Comparison of ENCODE assay signal across 21 mouse cellular contexts in the genomic region with DNA sequence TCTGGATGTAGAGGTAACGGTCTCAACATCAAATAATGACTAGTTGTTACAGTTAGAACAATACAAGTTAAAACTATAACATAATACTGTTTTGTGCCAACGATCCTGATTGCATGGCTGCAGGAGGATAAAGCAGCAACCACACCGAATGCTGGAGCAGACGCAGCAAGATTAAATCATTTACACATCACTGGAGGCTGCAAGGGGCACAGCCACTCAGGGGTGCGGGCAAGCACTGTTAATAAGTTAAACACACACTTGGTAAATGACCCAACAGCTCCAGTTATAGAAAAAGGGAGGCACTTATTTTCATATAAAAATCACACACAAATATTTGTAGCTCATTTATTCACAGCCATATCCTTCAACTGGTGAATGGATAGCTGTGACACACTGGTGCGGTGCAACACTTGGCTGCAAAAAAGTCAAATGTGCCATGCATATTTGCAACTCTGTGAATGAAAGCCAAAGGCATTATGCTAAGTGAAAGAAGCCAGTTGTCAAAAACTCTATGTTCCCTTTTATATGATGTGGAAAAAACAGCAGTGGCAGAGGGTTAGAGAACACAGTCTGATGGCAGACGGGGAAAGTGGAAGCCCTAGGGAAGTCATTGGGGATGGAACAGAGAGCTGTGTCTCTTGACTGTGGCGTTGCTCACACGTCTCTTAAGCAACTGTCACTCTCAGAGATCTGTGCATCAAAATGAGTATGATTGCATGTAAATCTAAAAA. TPM values are rescaled to one million over a fixed set of nuclear protein-coding genes. Genes with fewer than 3 reads are reported as not detected.
A peak's percentile ranks its signal among the peaks of the same experiment; 100 is the strongest.
DNase-seq lines count a peak whose midpoint lies in the region; ATAC-seq and TF ChIP-seq lines count a peak whose summit lies in the region.
"Had no signal": no experiment of that assay in that cellular context is flagged by ENCODE, and none has a peak within 500 bp of the region (broad histone marks: within the 10 kb centered on the region; RNA-seq: fewer than 3 reads in every experiment).

No protein-coding gene starts in this region.

- no peak overlapping the region for H3K4me3 ChIP-seq in forebrain, embryonic 15.5 days
- no peak overlapping the region for H3K4me3 ChIP-seq in forebrain, embryonic 12.5 days (replicated peaks)
- H3K4me3 ChIP-seq in lung, embryonic 14.5 days (ENCODE audit: low read depth, low read length) = no peak overlapping the region
- H3K4me3 ChIP-seq in intestine, postnatal 0 days (ENCODE audit: low read depth, low read length) = no peak overlapping the region
- H3K4me3 ChIP-seq: gastrocnemius, adult 2 months; hindbrain, embryonic 10.5 days; liver, embryonic 13.5 days; midbrain, embryonic 15.5 days; neural tube, embryonic 12.5 days had no signal

- no peak overlapping the region for H3K4me2 ChIP-seq in forebrain, embryonic 15.5 days (replicated peaks)
- H3K4me2 ChIP-seq in forebrain, embryonic 12.5 days = no peak overlapping the region
- H3K4me2 ChIP-seq in lung, embryonic 14.5 days = no peak overlapping the region
- H3K4me2 ChIP-seq in intestine, postnatal 0 days (replicated peaks; ENCODE audit: low read depth) = no peak overlapping the region
- H3K4me2 ChIP-seq: heart, embryonic 11.5 days; liver, embryonic 13.5 days; midbrain, embryonic 15.5 days; neural tube, embryonic 12.5 days had no signal

- H3K4me1 ChIP-seq in forebrain, embryonic 15.5 days = peaks cover 29% of the 10 kb centered on the region
- peaks cover 25% of the 10 kb centered on the region for H3K4me1 ChIP-seq in forebrain, embryonic 12.5 days
- H3K4me1 ChIP-seq in lung, embryonic 14.5 days (ENCODE audit: insufficient read depth) = peaks cover 5% of the 10 kb centered on the region
- no peaks in the 10 kb centered on the region for H3K4me1 ChIP-seq in intestine, postnatal 0 days (replicated peaks; ENCODE audit: control insufficient read depth, insufficient read depth, low read length)
- H3K4me1 ChIP-seq: liver, embryonic 13.5 days had no signal

- WGBS in forebrain, embryonic 15.5 days = 31% methylated on average over 9 of the region's 9 CpGs
- WGBS in forebrain, embryonic 12.5 days = 39% methylated on average over 9 of the region's 9 CpGs
- WGBS in lung, embryonic 14.5 days = 65% methylated on average over 9 of the region's 9 CpGs
- WGBS in intestine, postnatal 0 days = 79% methylated on average over 9 of the region's 9 CpGs

- TF ChIP-seq CTCF in lung, embryonic 14.5 days (IDR thresholded peaks at IDR 0.05; ENCODE audit: low read depth) = no peak
- no peak for TF ChIP-seq CTCF in intestine, postnatal 0 days (IDR thresholded peaks at IDR 0.05; ENCODE audit: low read depth)

- H3K36me3 ChIP-seq in forebrain, embryonic 15.5 days = no peaks in the 10 kb centered on the region
- H3K36me3 ChIP-seq in forebrain, embryonic 12.5 days (replicated peaks) = no peaks in the 10 kb centered on the region
- H3K36me3 ChIP-seq in lung, embryonic 14.5 days (ENCODE audit: insufficient read depth) = no peaks in the 10 kb centered on the region
- peaks cover 3% of the 10 kb centered on the region; the same call in 1 of the 2 replicates for H3K36me3 ChIP-seq in intestine, postnatal 0 days (ENCODE audit: control insufficient read depth, insufficient read depth)
- H3K36me3 ChIP-seq: hindbrain, embryonic 10.5 days; liver, embryonic 13.5 days; midbrain, embryonic 15.5 days; neural tube, embryonic 12.5 days had no signal

- no peaks in the 10 kb centered on the region for H3K9me3 ChIP-seq in forebrain, embryonic 15.5 days
- no peaks in the 10 kb centered on the region for H3K9me3 ChIP-seq in forebrain, embryonic 12.5 days
- no peaks in the 10 kb centered on the region for H3K9me3 ChIP-seq in lung, embryonic 14.5 days (ENCODE audit: low read depth, low read length)
- H3K9me3 ChIP-seq in intestine, postnatal 0 days (ENCODE audit: control insufficient read depth) = no peaks in the 10 kb centered on the region
- H3K9me3 ChIP-seq: hindbrain, embryonic 10.5 days; liver, embryonic 13.5 days; midbrain, embryonic 15.5 days; neural tube, embryonic 12.5 days had no signal

- no peaks in the 10 kb centered on the region for H3K27me3 ChIP-seq in forebrain, embryonic 15.5 days
- no peaks in the 10 kb centered on the region for H3K27me3 ChIP-seq in forebrain, embryonic 12.5 days
- no peaks in the 10 kb centered on the region for H3K27me3 ChIP-seq in lung, embryonic 14.5 days (ENCODE audit: insufficient read depth, low read length)
- no peaks in the 10 kb centered on the region for H3K27me3 ChIP-seq in intestine, postnatal 0 days (replicated peaks; ENCODE audit: control insufficient read depth, insufficient read depth, low read length)
- H3K27me3 ChIP-seq: liver, embryonic 13.5 days; midbrain, embryonic 15.5 days; neural tube, embryonic 12.5 days had no signal

- peak; percentile 50 for DNase-seq in lung, embryonic 14.5 days
- no peak for DNase-seq in lung, postnatal 4 days
- DNase-seq in kidney, postnatal 14 days = peak; percentile 56
- no peak for DNase-seq in embryo, embryonic 9.5 days (ENCODE audit: extremely low spot score)
- DNase-seq: adrenal gland, postnatal 25 days; cerebellum, adult 9-11 months; gastrocnemius, adult 2 months; liver, embryonic 13.5 days; right cerebral cortex, postnatal 4 days; thymus, postnatal 25 days had no signal

- peak overlapping the region; percentile 40 for H3K27ac ChIP-seq in forebrain, embryonic 15.5 days (replicated peaks)
- no peak overlapping the region for H3K27ac ChIP-seq in forebrain, embryonic 12.5 days
- no peak overlapping the region; the same call in 1 of the 2 replicates for H3K27ac ChIP-seq in lung, embryonic 14.5 days (ENCODE audit: low read depth)
- H3K27ac ChIP-seq in intestine, postnatal 0 days (ENCODE audit: low read depth, low read length) = no peak overlapping the region
- H3K27ac ChIP-seq: gastrocnemius, adult 2 months; hindbrain, embryonic 10.5 days; kidney, postnatal 0 days; liver, embryonic 13.5 days; macrophage; midbrain, embryonic 15.5 days; neural tube, embryonic 12.5 days had no signal

- ATAC-seq in forebrain, embryonic 15.5 days (replicated peaks) = peak; percentile 58
- no peak for ATAC-seq in forebrain, embryonic 12.5 days (ENCODE audit: low FRiP score)
- ATAC-seq in lung, embryonic 14.5 days (ENCODE audit: insufficient read depth) = no peak
- no peak for ATAC-seq in intestine, postnatal 0 days
- ATAC-seq in granulocyte monocyte progenitor cell, adult 5-6 weeks (replicated peaks; ENCODE audit: poor library complexity, severe bottlenecking) = no peak
- ATAC-seq: CD4-positive, CD25-positive, alpha-beta regulatory T cell, adult 4 months; midbrain, embryonic 15.5 days had no signal

- no peak overlapping the region for H3K9ac ChIP-seq in forebrain, embryonic 15.5 days (replicated peaks)
- H3K9ac ChIP-seq in forebrain, embryonic 12.5 days = no peak overlapping the region
- no peak overlapping the region for H3K9ac ChIP-seq in lung, embryonic 14.5 days
- no peak overlapping the region for H3K9ac ChIP-seq in intestine, postnatal 0 days (ENCODE audit: low read depth, low read length)
- H3K9ac ChIP-seq: liver, embryonic 13.5 days; midbrain, embryonic 15.5 days; neural tube, embryonic 12.5 days had no signal

RNA-seq across cellular contexts. Expression of gene Nid2, which starts 11.5 kb away (rescaled TPM):
- polyA plus RNA-seq in forebrain, embryonic 15.5 days (2015; fragmentation: Nextera tagmentation; extraction: Ambion mirVana) = 22.2 and 29.9 TPM in 2 replicates
- 37.9 and 39.4 TPM in 2 replicates for polyA plus RNA-seq in forebrain, embryonic 12.5 days (2016; fragmentation: Nextera tagmentation; extraction: Ambion mirVana)
- polyA plus RNA-seq in lung, embryonic 14.5 days (2014; fragmentation: Nextera tagmentation; extraction: Ambion mirVana) = 111 and 117 TPM in 2 replicates
- 20.0 and 21.8 TPM in 2 replicates for polyA plus RNA-seq in intestine, postnatal 0 days (2015; fragmentation: Nextera tagmentation; extraction: Ambion mirVana)
- total RNA-seq in granulocyte monocyte progenitor cell, adult 5-6 weeks (2014; fragmentation: Nextera tagmentation) = not detected in 2 replicates
- 0.26 and 0.34 TPM in 2 replicates for total RNA-seq in granulocyte monocyte progenitor cell, adult 5-6 weeks (2017)

Comparison
In these comparisons a context has a peak if more than half of its experiments do, and no peak if none do; other contexts are left out.
1. DNase-seq: peak in lung, embryonic 14.5 days (single experiment) and kidney, postnatal 14 days (single experiment); none in lung, postnatal 4 days (0 of 2) and embryo, embryonic 9.5 days (single experiment).